Mouse (Mus musculus) hindbrain, embryonic 11.5 days (tissue): ENCODE results near the gene Grid1. TPM values are rescaled to one million over a fixed set of nuclear protein-coding genes. Genes with fewer than 3 reads are reported as not detected.

Source experiments
- ATAC-seq: fragments of 200-750 bp; cut with Nextera tagmentation; 2 replicates; pipeline ENCODE4 v1.8.0; 2017; ENCODE audit warnings: mild to moderate bottlenecking, moderate TSS enrichment, moderate library complexity; ENCODE audit not compliant: low FRiP score
- DNase-seq: peaks from one replicate; pipeline ENCODE4 v3.0.0-alpha.2; 2015; ENCODE audit warnings: low spot score
- H3K27ac ChIP-seq: fragments of 300-500 bp; sonication (generic); 2 replicates; pipeline ENCODE4 v1.5.1; 2014; ENCODE audit warnings: mild to moderate bottlenecking, low read depth, low read length
- H3K27me3 ChIP-seq: fragments of 300-500 bp; sonication (generic); 2 replicates; pipeline ENCODE4 v1.6.1; 2014; ENCODE audit warnings: mild to moderate bottlenecking, low read length, moderate library complexity, mixed read lengths; ENCODE audit not compliant: control insufficient read depth, insufficient read depth
- H3K36me3 ChIP-seq: fragments of 300-500 bp; sonication (generic); 2 replicates; pipeline ENCODE4 v1.6.1; 2014; ENCODE audit warnings: mild to moderate bottlenecking, low read length, moderate library complexity, mixed read lengths; ENCODE audit not compliant: control insufficient read depth, insufficient read depth
- H3K4me1 ChIP-seq: fragments of 300-500 bp; sonication (generic); replicated peaks from 2 replicates; pipeline ENCODE4 v1.6.1; 2014; ENCODE audit warnings: low read length, mixed read lengths; ENCODE audit not compliant: control insufficient read depth, insufficient read depth
- H3K4me2 ChIP-seq: fragments of 300-500 bp; sonication (generic); replicated peaks from 2 replicates; pipeline ENCODE4 v1.6.1; 2014; ENCODE audit warnings: mild to moderate bottlenecking, low read depth, low read length
- H3K4me3 ChIP-seq: fragments of 300-500 bp; sonication (generic); 2 replicates; pipeline ENCODE4 v1.5.1; 2014; ENCODE audit warnings: low read depth, low read length
- H3K9ac ChIP-seq: fragments of 300-500 bp; sonication (generic); 2 replicates; pipeline ENCODE4 v1.6.1; 2014; ENCODE audit warnings: low read depth, low read length
- H3K9me3 ChIP-seq: fragments of 300-500 bp; sonication (generic); 2 replicates; pipeline ENCODE4 v1.6.1; 2016; ENCODE audit warnings: low read length; ENCODE audit not compliant: control insufficient read depth
- WGBS: fragments of 180-500 bp; shearing (Covaris S2); extraction: QIAGEN DNeasy Blood & Tissue Kit; methylation state at CpG from one replicate; pipeline ENCODE4 v1.1.7; 2014; 5-methylcytosine and 5-hydroxymethylcytosine counted together
- polyA plus RNA-seq: library from polyadenylated mRNA; unstranded; fragments of >200 nt; fragmentation: Nextera tagmentation; extraction: Ambion mirVana; gene quantifications from 2 replicates; pipeline ENCODE4 v1.2.1, GENCODE M21; 2014

Gene Grid1
- polyA plus RNA-seq, 1 experiment from 2014 or later: 0.54 TPM

- 88% methylated on average over 4 of the region's 4 CpGs for WGBS
- ATAC-seq (no peak), DNase-seq (no peak)
- Histone ChIP-seq H3K4me2 (no peak overlapping the region), H3K4me1 (no peaks in the 10 kb centered on the region), H3K27me3 (no peaks in the 10 kb centered on the region), H3K36me3 (no peaks in the 10 kb centered on the region), H3K9ac (no peak overlapping the region), H3K9me3 (no peaks in the 10 kb centered on the region), H3K27ac (no peak overlapping the region), H3K4me3 (no peak overlapping the region)
Observed at GRCm38 (mm10) chr14:35393591-35393990, 573.7 kb downstream of the Grid1 start.

GRCm38 (mm10) chr14:35404249-35404908 is 584.5 kb downstream of the Grid1 start:
- WGBS: 84% methylated on average over 3 of the region's 3 CpGs
- Histone ChIP-seq H3K9ac (no peak overlapping the region), H3K27ac (no peak overlapping the region), H3K4me1 (no peaks in the 10 kb centered on the region), H3K4me2 (no peak overlapping the region), H3K27me3 (no peaks in the 10 kb centered on the region), H3K9me3 (no peaks in the 10 kb centered on the region), H3K36me3 (no peaks in the 10 kb centered on the region), H3K4me3 (no peak overlapping the region)
- ATAC-seq (no peak), DNase-seq (no peak)

- ATAC-seq (no peak), DNase-seq (no peak)
- H3K27ac ChIP-seq: no peak overlapping the region
- no peaks in the 10 kb centered on the region for H3K36me3 ChIP-seq
- H3K27me3 ChIP-seq: no peaks in the 10 kb centered on the region
- WGBS: 86% methylated on average over 2 of the region's 2 CpGs
- H3K9ac ChIP-seq: no peak overlapping the region
- H3K4me1 ChIP-seq: no peaks in the 10 kb centered on the region
- H3K4me2 ChIP-seq: no peak overlapping the region
- no peak overlapping the region for H3K4me3 ChIP-seq
- H3K9me3 ChIP-seq: no peaks in the 10 kb centered on the region
Observed at GRCm38 (mm10) chr14:35430259-35430658, 610.4 kb downstream of the Grid1 start.

GRCm38 (mm10) chr14:35453702-35454101 is 633.8 kb downstream of the Grid1 start:
- ATAC-seq (no peak), DNase-seq (no peak)
- whole genome bisulfite sequencing: 91% methylated on average over 7 of the region's 7 CpGs
- H3K4me3 ChIP-seq: no peak overlapping the region
- H3K36me3 ChIP-seq: no peaks in the 10 kb centered on the region
- no peak overlapping the region for H3K4me2 ChIP-seq
- H3K4me1 ChIP-seq: no peaks in the 10 kb centered on the region
- H3K9ac ChIP-seq: no peak overlapping the region
- no peak overlapping the region for H3K27ac ChIP-seq
- no peaks in the 10 kb centered on the region for H3K9me3 ChIP-seq
- H3K27me3 ChIP-seq: no peaks in the 10 kb centered on the region

- no peak for DNase-seq
- no peaks in the 10 kb centered on the region for H3K9me3 ChIP-seq
- H3K27me3 ChIP-seq: no peaks in the 10 kb centered on the region
- no peak for ATAC-seq
- H3K27ac ChIP-seq: no peak overlapping the region
- 78% methylated on average over 6 of the region's 6 CpGs for WGBS
- no peak overlapping the region for H3K4me3 ChIP-seq
- H3K9ac ChIP-seq: no peak overlapping the region
- no peak overlapping the region for H3K4me2 ChIP-seq
- H3K36me3 ChIP-seq: no peaks in the 10 kb centered on the region
- H3K4me1 ChIP-seq: no peaks in the 10 kb centered on the region
Observed at GRCm38 (mm10) chr14:35468254-35468653, 648.3 kb downstream of the Grid1 start.

GRCm38 (mm10) chr14:35486017-35486416 is 666.1 kb downstream of the Grid1 start:
- WGBS: 81% methylated on average over 2 of the region's 2 CpGs
- ATAC-seq (no peak), DNase-seq (no peak)
- Histone ChIP-seq H3K36me3 (no peaks in the 10 kb centered on the region), H3K4me3 (no peak overlapping the region), H3K9ac (no peak overlapping the region), H3K9me3 (no peaks in the 10 kb centered on the region), H3K27me3 (no peaks in the 10 kb centered on the region), H3K27ac (no peak overlapping the region), H3K4me2 (no peak overlapping the region), H3K4me1 (no peaks in the 10 kb centered on the region)

- no peak overlapping the region for H3K4me3 ChIP-seq
- no peaks in the 10 kb centered on the region for H3K27me3 ChIP-seq
- H3K9ac ChIP-seq: no peak overlapping the region
- H3K9me3 ChIP-seq: no peaks in the 10 kb centered on the region
- no peaks in the 10 kb centered on the region for H3K4me1 ChIP-seq
- H3K36me3 ChIP-seq: no peaks in the 10 kb centered on the region
- no peak overlapping the region for H3K27ac ChIP-seq
- WGBS: 68% methylated on average over 5 of the region's 5 CpGs
- DNase-seq: no peak
- H3K4me2 ChIP-seq: no peak overlapping the region
- ATAC-seq: no peak
Observed at GRCm38 (mm10) chr14:35502324-35502723, 682.4 kb downstream of the Grid1 start.

GRCm38 (mm10) chr14:35519402-35519801 is 699.5 kb downstream of the Grid1 start:
- Histone ChIP-seq H3K27me3 (no peaks in the 10 kb centered on the region), H3K4me2 (no peak overlapping the region), H3K27ac (no peak overlapping the region), H3K36me3 (no peaks in the 10 kb centered on the region), H3K9me3 (no peaks in the 10 kb centered on the region), H3K9ac (no peak overlapping the region), H3K4me1 (no peaks in the 10 kb centered on the region), H3K4me3 (no peak overlapping the region)
- no peak for ATAC-seq
- no peak for DNase-seq

GRCm38 (mm10) chr14:35538835-35539234 is 718.9 kb downstream of the Grid1 start:
- H3K4me2 ChIP-seq: no peak overlapping the region
- no peaks in the 10 kb centered on the region for H3K36me3 ChIP-seq
- no peaks in the 10 kb centered on the region for H3K27me3 ChIP-seq
- H3K9me3 ChIP-seq: no peaks in the 10 kb centered on the region
- ATAC-seq (no peak), DNase-seq (no peak)
- H3K9ac ChIP-seq: no peak overlapping the region
- H3K27ac ChIP-seq: no peak overlapping the region
- H3K4me3 ChIP-seq: no peak overlapping the region
- H3K4me1 ChIP-seq: no peaks in the 10 kb centered on the region
- WGBS: 83% methylated on average over 3 of the region's 3 CpGs
